In genomic region chr8:25373276-25373675, GRCm38 (mm10) we compare ENCODE assay signal across 21 mouse cellular contexts.
DNase-seq lines count a peak whose midpoint lies in the region; ATAC-seq and TF ChIP-seq lines count a peak whose summit lies in the region.
"Had no signal": no experiment of that assay in that cellular context is flagged by ENCODE, and none has a peak within 500 bp of the region (broad histone marks: within the 10 kb centered on the region; RNA-seq: fewer than 3 reads in every experiment).

No protein-coding gene starts in this region.

- no peak overlapping the region for H3K9ac ChIP-seq in midbrain, embryonic 11.5 days (ENCODE audit: low read length)
- no peak overlapping the region for H3K9ac ChIP-seq in liver, postnatal 0 days (replicated peaks)
- H3K9ac ChIP-seq: embryonic facial prominence, embryonic 15.5 days; heart, embryonic 12.5 days; hindbrain, embryonic 14.5 days; intestine, embryonic 15.5 days; liver, embryonic 14.5 days; neural tube, embryonic 13.5 days had no signal

- no peaks in the 10 kb centered on the region for H3K4me1 ChIP-seq in kidney, adult 2 months (ENCODE audit: control insufficient read depth, insufficient read depth, low read length)
- H3K4me1 ChIP-seq in midbrain, embryonic 11.5 days (ENCODE audit: control insufficient read depth, insufficient read depth, low read length): peaks cover 7% of the 10 kb centered on the region
- peaks cover 19% of the 10 kb centered on the region for H3K4me1 ChIP-seq in midbrain, embryonic 10.5 days
- H3K4me1 ChIP-seq in liver, postnatal 0 days (ENCODE audit: insufficient read depth): peaks cover 2% of the 10 kb centered on the region; the same call in 1 of the 2 replicates
- H3K4me1 ChIP-seq: intestine, embryonic 15.5 days had no signal

- no peaks in the 10 kb centered on the region for H3K36me3 ChIP-seq in kidney, adult 2 months (ENCODE audit: control insufficient read depth, insufficient read depth, low read length)
- H3K36me3 ChIP-seq in midbrain, embryonic 11.5 days (ENCODE audit: control insufficient read depth, insufficient read depth, low read length): no peaks in the 10 kb centered on the region
- no peaks in the 10 kb centered on the region for H3K36me3 ChIP-seq in midbrain, embryonic 10.5 days
- no peaks in the 10 kb centered on the region for H3K36me3 ChIP-seq in liver, postnatal 0 days (replicated peaks; ENCODE audit: insufficient read depth, low read length)
- H3K36me3 ChIP-seq: embryonic facial prominence, embryonic 15.5 days; forebrain, embryonic 10.5 days; heart, embryonic 12.5 days; intestine, embryonic 15.5 days; neural tube, embryonic 13.5 days had no signal

- TF ChIP-seq POLR2A in kidney, adult 2 months (IDR thresholded peaks at IDR 0.05; ENCODE audit: low read depth, low read length): no peak

- no peaks in the 10 kb centered on the region for H3K27me3 ChIP-seq in kidney, adult 2 months (replicated peaks; ENCODE audit: control insufficient read depth, insufficient read depth, low read length)
- peaks cover 4% of the 10 kb centered on the region; the same call in 1 of the 2 replicates for H3K27me3 ChIP-seq in midbrain, embryonic 11.5 days (ENCODE audit: control insufficient read depth, insufficient read depth, low read length)
- H3K27me3 ChIP-seq in midbrain, embryonic 10.5 days (ENCODE audit: low read depth, poor library complexity, severe bottlenecking): peaks cover 30% of the 10 kb centered on the region
- 0 out of 2 replicates have a peak, but pooled peaks cover under 1% of the 10 kb centered on the region for H3K27me3 ChIP-seq in liver, postnatal 0 days (ENCODE audit: insufficient read depth, low read length)
- H3K27me3 ChIP-seq: embryonic facial prominence, embryonic 15.5 days; intestine, embryonic 15.5 days; neural tube, embryonic 13.5 days; Patski had no signal

- no peak overlapping the region for H3K4me2 ChIP-seq in midbrain, embryonic 11.5 days
- H3K4me2 ChIP-seq in liver, postnatal 0 days (ENCODE audit: low read depth, low read length): no peak overlapping the region
- H3K4me2 ChIP-seq: embryonic facial prominence, embryonic 15.5 days; heart, embryonic 12.5 days; hindbrain, embryonic 14.5 days; intestine, embryonic 15.5 days; neural tube, embryonic 13.5 days had no signal

- H3K9me3 ChIP-seq in midbrain, embryonic 11.5 days (ENCODE audit: control insufficient read depth, low read length): no peaks in the 10 kb centered on the region
- no peaks in the 10 kb centered on the region for H3K9me3 ChIP-seq in midbrain, embryonic 10.5 days (replicated peaks)
- no peaks in the 10 kb centered on the region for H3K9me3 ChIP-seq in liver, postnatal 0 days (ENCODE audit: low read length)
- H3K9me3 ChIP-seq: embryonic facial prominence, embryonic 15.5 days; forebrain, embryonic 10.5 days; heart, embryonic 12.5 days; intestine, embryonic 15.5 days; megakaryocyte, embryonic 14.5 days; neural tube, embryonic 13.5 days had no signal

- no peak for ATAC-seq in midbrain, embryonic 11.5 days (ENCODE audit: low FRiP score)
- ATAC-seq in liver, postnatal 0 days: no peak
- ATAC-seq: intestine, embryonic 15.5 days; Patski had no signal

- DNase-seq in adrenal gland, adult 2 months: peak; percentile 13
- DNase-seq in adrenal gland, adult 8-10 months: no peak
- DNase-seq in kidney, adult 2 months: peak; percentile 36
- DNase-seq in kidney, adult 9 months: no peak
- DNase-seq in midbrain, embryonic 11.5 days (ENCODE audit: low spot score, missing footprints): peak; percentile 65
- DNase-seq in midbrain, embryonic 10.5 days (ENCODE audit: low spot score): no peak
- DNase-seq in kidney, postnatal 36 days: peak; percentile 18 to 25
- no peak for DNase-seq in liver, postnatal 0 days
- DNase-seq: cerebellum, adult 9-11 months; heart, postnatal 14 days; layer of hippocampus, postnatal 36 days; right cerebral cortex, postnatal 14 days had no signal

- WGBS in kidney, adult 2 months: 43% methylated on average over 8 of the region's 8 CpGs
- 51% methylated on average over 8 of the region's 8 CpGs for WGBS in midbrain, embryonic 11.5 days
- WGBS in midbrain, embryonic 10.5 days: 60% methylated on average over 8 of the region's 8 CpGs
- 64% methylated on average over 8 of the region's 8 CpGs for WGBS in liver, postnatal 0 days (ENCODE audit: insufficient replicate concordance)

- no peak for TF ChIP-seq CTCF in kidney, adult 2 months (conservative IDR thresholded peaks at IDR 0.05; ENCODE audit: insufficient read depth, insufficient read length, low read depth, low read length)
- TF ChIP-seq CTCF in liver, postnatal 0 days (IDR thresholded peaks at IDR 0.05; ENCODE audit: low read depth): no peak

- H3K4me3 ChIP-seq in kidney, adult 2 months (ENCODE audit: insufficient read depth, low read depth, low read length): no peak overlapping the region
- no peak overlapping the region for H3K4me3 ChIP-seq in midbrain, embryonic 11.5 days (ENCODE audit: low read depth, low read length)
- no peak overlapping the region for H3K4me3 ChIP-seq in midbrain, embryonic 10.5 days
- no peak overlapping the region for H3K4me3 ChIP-seq in liver, postnatal 0 days (ENCODE audit: low read depth, low read length)
- H3K4me3 ChIP-seq: embryonic facial prominence, embryonic 15.5 days; forebrain, embryonic 10.5 days; heart, embryonic 12.5 days; intestine, embryonic 15.5 days; megakaryocyte, embryonic 14.5 days; neural tube, embryonic 13.5 days had no signal

- no peak for TF ChIP-seq EP300 in liver, postnatal 0 days (IDR thresholded peaks at IDR 0.05; ENCODE audit: low read depth)

- H3K27ac ChIP-seq in kidney, adult 2 months (ENCODE audit: insufficient read depth, low read depth, low read length): no peak overlapping the region
- H3K27ac ChIP-seq in midbrain, embryonic 11.5 days (ENCODE audit: low read depth, low read length): no peak overlapping the region
- H3K27ac ChIP-seq in midbrain, embryonic 10.5 days (replicated peaks): no peak overlapping the region
- no peak overlapping the region for H3K27ac ChIP-seq in liver, postnatal 0 days (ENCODE audit: low read depth)
- H3K27ac ChIP-seq: embryonic facial prominence, embryonic 15.5 days; forebrain, embryonic 10.5 days; hindbrain, embryonic 14.5 days; intestine, embryonic 15.5 days; liver, embryonic 14.5 days; neural tube, embryonic 13.5 days had no signal

Comparison
In these comparisons a context has a peak if more than half of its experiments do, and no peak if none do; other contexts are left out.
1. DNase-seq: peak in adrenal gland, adult 2 months (single experiment), kidney, adult 2 months (single experiment), midbrain, embryonic 11.5 days (single experiment) and kidney, postnatal 36 days (2 of 2); none in adrenal gland, adult 8-10 months (single experiment), kidney, adult 9 months (single experiment), midbrain, embryonic 10.5 days (single experiment) and liver, postnatal 0 days (single experiment).